Mouse (Mus musculus) lung, embryonic 16.5 days (tissue): ENCODE results near the gene Sh3bp5l. TPM values are rescaled to one million over a fixed set of nuclear protein-coding genes. Genes with fewer than 3 reads are reported as not detected.

ENCODE experiments used
- ATAC-seq: fragments of 200-750 bp; cut with Nextera tagmentation; 2 replicates; pipeline ENCODE4 v1.8.0; 2017; ENCODE audit warnings: low read depth, mild to moderate bottlenecking, moderate library complexity
- H3K27ac ChIP-seq: fragments of 300-500 bp; sonication (generic); 2 replicates; pipeline ENCODE4 v1.5.1; 2014; ENCODE audit warnings: mild to moderate bottlenecking, control low read depth, low read length
- H3K27me3 ChIP-seq: fragments of 300-500 bp; sonication (generic); 2 replicates; pipeline ENCODE4 v1.6.1; 2014; ENCODE audit warnings: low read depth, low read length, mixed read lengths; ENCODE audit not compliant: control insufficient read depth, insufficient read depth
- H3K36me3 ChIP-seq: fragments of 300-500 bp; sonication (generic); 2 replicates; pipeline ENCODE4 v1.6.1; 2014; ENCODE audit warnings: low read length; ENCODE audit not compliant: control insufficient read depth, insufficient read depth
- H3K4me1 ChIP-seq: fragments of 300-500 bp; sonication (generic); replicated peaks from 2 replicates; pipeline ENCODE4 v1.6.1; 2014; ENCODE audit warnings: low read length, mixed read lengths; ENCODE audit not compliant: control insufficient read depth, insufficient read depth
- H3K4me2 ChIP-seq: fragments of 300-500 bp; sonication (generic); 2 replicates; pipeline ENCODE4 v1.6.1; 2014; ENCODE audit warnings: low read depth, low read length, control low read depth
- H3K4me3 ChIP-seq: fragments of 300-500 bp; sonication (generic); 2 replicates; pipeline ENCODE4 v1.5.1; 2014; ENCODE audit warnings: mild to moderate bottlenecking, low read length, control low read depth
- H3K9ac ChIP-seq: fragments of 300-500 bp; sonication (generic); 2 replicates; pipeline ENCODE4 v1.6.1; 2014; ENCODE audit warnings: low read length, control low read depth
- H3K9me3 ChIP-seq: fragments of 300-500 bp; sonication (generic); 2 replicates; pipeline ENCODE4 v1.6.1; 2016; ENCODE audit warnings: low read length; ENCODE audit not compliant: control insufficient read depth
- WGBS: fragments of 180-500 bp; shearing (Covaris S2); extraction: QIAGEN DNeasy Blood & Tissue Kit; methylation state at CpG from one replicate; pipeline ENCODE4 v1.1.7; 2014; 5-methylcytosine and 5-hydroxymethylcytosine counted together
- polyA plus RNA-seq: library from polyadenylated mRNA; unstranded; fragments of >200 nt; fragmentation: Nextera tagmentation; extraction: Ambion mirVana; gene quantifications from 2 replicates; pipeline ENCODE4 v1.2.1, GENCODE M21; 2015

Sh3bp5l gene
- polyA plus RNA-seq, 1 experiment from 2014 or later = 35.1 TPM

DNA sequence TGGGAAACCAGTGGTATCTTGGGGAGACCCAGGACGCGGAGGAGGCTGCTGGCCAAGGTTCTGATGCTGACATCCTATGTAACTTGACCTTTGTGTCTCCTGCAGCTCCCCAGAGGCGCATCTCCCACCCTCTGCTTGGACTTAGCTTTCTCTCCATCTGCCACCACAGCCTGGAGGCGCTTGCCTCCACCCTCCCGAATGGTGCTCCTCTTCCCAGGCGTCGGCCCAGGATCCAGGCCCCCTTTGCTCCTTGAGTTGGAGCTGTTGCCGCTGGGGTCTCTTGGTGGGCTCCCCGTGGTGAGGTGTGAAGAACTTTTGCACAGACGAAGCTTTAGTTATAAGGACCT, 598 bp downstream of the Sh3bp5l start:
- no peak for ATAC-seq

DNA sequence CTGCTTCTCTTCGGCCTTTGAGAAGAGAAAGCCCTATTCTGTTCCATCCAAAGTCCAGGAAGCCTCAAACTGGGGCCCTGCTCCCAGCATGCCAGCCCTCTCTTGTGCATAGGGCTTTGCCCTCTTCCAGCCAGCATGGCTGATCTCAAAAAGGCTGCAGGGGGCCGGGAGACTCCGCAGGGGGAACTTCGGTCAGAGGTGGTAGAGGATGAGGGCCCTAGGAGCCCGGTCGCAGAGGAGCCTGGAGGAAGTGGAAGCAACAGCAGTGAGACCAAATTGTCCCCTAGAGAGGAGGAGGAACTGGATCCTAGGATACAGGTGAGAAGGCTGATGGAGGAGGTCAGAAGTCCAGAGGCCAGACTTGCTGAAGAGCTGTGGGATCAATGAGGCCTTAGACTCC, 1.0 kb downstream of the Sh3bp5l start:
- WGBS = 77% methylated on average over 6 of the region's 6 CpGs
- peaks cover 12% of the 10 kb centered on the region for H3K36me3 ChIP-seq
- no peak for ATAC-seq

More for the DNA sequence above, 598 bp downstream of the Sh3bp5l start:
- Histone ChIP-seq H3K36me3 (peaks cover 12% of the 10 kb centered on the region), H3K4me3 (peak overlapping the region; percentile 90), H3K4me1 (peaks cover 17% of the 10 kb centered on the region), H3K4me2 (peak overlapping the region; percentile 94), H3K27me3 (no peaks in the 10 kb centered on the region), H3K9me3 (no peaks in the 10 kb centered on the region), H3K27ac (peak overlapping the region; percentile 60; the same call in 1 of the 2 replicates), H3K9ac (peak overlapping the region; percentile 90)
- 12% methylated on average over 10 of the region's 10 CpGs for WGBS

DNA sequence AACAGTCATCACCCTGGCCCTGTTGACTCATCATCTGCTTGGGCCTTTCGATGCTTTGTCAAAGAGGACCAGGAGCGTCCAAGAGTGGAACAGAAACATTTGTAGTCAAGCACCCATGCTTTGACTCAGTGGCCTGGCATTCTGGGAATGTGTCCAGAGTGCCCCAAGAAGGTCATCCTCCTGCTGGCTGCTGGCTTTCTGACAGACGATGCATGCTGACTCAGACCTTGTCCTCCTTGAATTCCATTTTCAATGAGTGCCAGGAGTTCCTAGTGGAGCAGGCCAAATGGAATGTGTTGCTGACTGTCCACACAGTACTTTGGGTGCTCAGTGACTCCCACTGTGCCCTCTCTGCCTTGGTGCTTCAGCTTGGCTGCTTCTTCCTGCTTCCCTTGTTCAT, 4.2 kb downstream of the Sh3bp5l start:
- Histone ChIP-seq H3K27me3 (no peaks in the 10 kb centered on the region), H3K9ac (no peak overlapping the region), H3K4me3 (no peak overlapping the region), H3K36me3 (peaks cover 15% of the 10 kb centered on the region), H3K27ac (no peak overlapping the region), H3K9me3 (no peaks in the 10 kb centered on the region), H3K4me2 (no peak overlapping the region), H3K4me1 (peaks cover 11% of the 10 kb centered on the region)
- 62% methylated on average over 3 of the region's 3 CpGs for WGBS
- no peak for ATAC-seq

More for the DNA sequence above, 1.0 kb downstream of the Sh3bp5l start:
- H3K9me3 ChIP-seq = no peaks in the 10 kb centered on the region
- peaks cover 17% of the 10 kb centered on the region for H3K4me1 ChIP-seq
- H3K27me3 ChIP-seq = no peaks in the 10 kb centered on the region
- peak overlapping the region; percentile 90 for H3K9ac ChIP-seq
- peak overlapping the region; percentile 90 for H3K4me3 ChIP-seq
- H3K27ac ChIP-seq = no peak overlapping the region
- H3K4me2 ChIP-seq = peak overlapping the region; percentile 94

- ATAC-seq = no peak
- Histone ChIP-seq H3K27ac (no peak overlapping the region), H3K36me3 (peaks cover 29% of the 10 kb centered on the region), H3K4me1 (no peaks in the 10 kb centered on the region), H3K27me3 (no peaks in the 10 kb centered on the region), H3K9ac (no peak overlapping the region), H3K9me3 (no peaks in the 10 kb centered on the region), H3K4me2 (no peak overlapping the region), H3K4me3 (no peak overlapping the region)
- 78% methylated on average over 4 of the region's 4 CpGs for WGBS
Observed at GRCm38 (mm10) chr11:58346745-58347144, 16.2 kb downstream of the Sh3bp5l start.

- H3K4me1 ChIP-seq = no peaks in the 10 kb centered on the region
- no peak overlapping the region for H3K4me2 ChIP-seq
- no peak overlapping the region for H3K9ac ChIP-seq
- H3K4me3 ChIP-seq = no peak overlapping the region
- WGBS = 63% methylated on average over 4 of the region's 4 CpGs
- ATAC-seq = no peak
- H3K36me3 ChIP-seq = peaks cover 14% of the 10 kb centered on the region
- no peak overlapping the region for H3K27ac ChIP-seq
- no peaks in the 10 kb centered on the region for H3K27me3 ChIP-seq
- H3K9me3 ChIP-seq = no peaks in the 10 kb centered on the region
Observed at GRCm38 (mm10) chr11:58350628-58351027, 20.1 kb downstream of the Sh3bp5l start.

DNA sequence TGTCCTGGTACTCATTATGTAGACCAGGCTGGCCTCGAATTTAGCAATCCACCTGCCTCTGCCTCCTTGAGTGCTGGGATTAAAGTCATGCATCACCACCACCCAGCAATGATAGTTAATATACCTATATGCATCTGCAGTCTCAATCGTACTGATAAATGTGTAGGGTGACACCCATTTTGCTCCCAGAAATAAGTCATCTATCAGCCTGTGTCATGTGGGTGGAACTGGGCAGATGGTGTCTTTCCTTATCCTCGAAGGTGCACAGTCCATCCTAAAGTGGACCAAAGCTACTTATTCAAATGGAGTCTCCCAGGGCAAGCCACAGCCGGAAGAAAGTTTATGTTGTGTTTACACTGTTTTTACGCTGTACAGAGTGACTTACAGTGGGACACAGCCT, 20.7 kb downstream of the Sh3bp5l start:
- no peak for ATAC-seq
- no peaks in the 10 kb centered on the region for H3K4me1 ChIP-seq
- H3K36me3 ChIP-seq = peaks cover 8% of the 10 kb centered on the region
- WGBS = 80% methylated on average over 5 of the region's 5 CpGs
- no peak overlapping the region for H3K4me3 ChIP-seq
- no peak overlapping the region for H3K9ac ChIP-seq
- no peaks in the 10 kb centered on the region for H3K27me3 ChIP-seq
- no peak overlapping the region for H3K4me2 ChIP-seq
- H3K27ac ChIP-seq = no peak overlapping the region
- no peaks in the 10 kb centered on the region for H3K9me3 ChIP-seq

DNA sequence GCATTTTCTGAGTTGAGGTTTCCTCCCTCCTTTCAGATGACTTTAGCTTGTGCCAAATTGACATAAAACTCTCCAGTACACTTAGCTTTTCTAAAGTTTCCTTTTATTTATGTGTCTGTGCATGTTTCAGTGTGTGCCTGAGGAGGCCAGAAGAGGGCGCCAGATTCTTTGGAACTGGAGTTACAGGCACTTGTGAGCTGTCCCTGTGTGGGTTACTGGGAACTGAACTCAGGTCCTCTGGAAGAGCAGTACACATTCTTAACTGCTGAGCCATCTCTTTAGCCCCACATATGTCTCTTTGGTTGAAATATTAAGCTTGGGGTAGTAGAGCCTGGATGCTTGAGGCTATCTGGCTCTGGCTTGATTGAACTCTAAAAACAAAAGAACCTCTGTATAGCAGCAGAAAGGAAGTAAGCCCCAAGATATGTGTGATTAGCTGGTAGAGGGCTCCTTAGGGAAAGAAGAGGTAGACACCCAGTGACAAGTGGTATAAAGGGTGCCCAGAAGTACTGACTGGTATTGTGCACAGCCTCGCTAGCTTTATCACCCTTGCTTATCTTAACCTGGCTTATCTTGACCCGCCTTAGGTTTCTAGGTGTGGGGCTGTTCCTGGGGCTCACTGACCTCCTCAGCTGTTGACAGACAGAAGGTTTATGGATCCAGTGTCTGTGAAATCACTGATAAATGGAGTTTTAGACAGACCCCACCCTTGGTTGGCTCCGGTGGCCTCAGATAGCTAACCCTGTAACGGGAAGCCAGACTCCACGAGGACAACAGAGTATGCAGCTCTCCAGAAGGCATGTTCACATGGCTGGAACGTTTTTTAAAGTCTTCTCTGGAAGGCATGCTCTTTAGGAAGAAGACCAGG, 22.4 kb downstream of the Sh3bp5l start:
- ATAC-seq = 0 out of 2 replicates have a peak, but pooled peaks have one; percentile 31
- no peaks in the 10 kb centered on the region for H3K4me1 ChIP-seq
- H3K9me3 ChIP-seq = no peaks in the 10 kb centered on the region
- H3K4me3 ChIP-seq = no peak overlapping the region
- no peak overlapping the region for H3K4me2 ChIP-seq
- no peaks in the 10 kb centered on the region for H3K36me3 ChIP-seq
- H3K27me3 ChIP-seq = no peaks in the 10 kb centered on the region
- 15% methylated on average over 7 of the region's 7 CpGs for WGBS
- H3K9ac ChIP-seq = no peak overlapping the region
- no peak overlapping the region for H3K27ac ChIP-seq

DNA sequence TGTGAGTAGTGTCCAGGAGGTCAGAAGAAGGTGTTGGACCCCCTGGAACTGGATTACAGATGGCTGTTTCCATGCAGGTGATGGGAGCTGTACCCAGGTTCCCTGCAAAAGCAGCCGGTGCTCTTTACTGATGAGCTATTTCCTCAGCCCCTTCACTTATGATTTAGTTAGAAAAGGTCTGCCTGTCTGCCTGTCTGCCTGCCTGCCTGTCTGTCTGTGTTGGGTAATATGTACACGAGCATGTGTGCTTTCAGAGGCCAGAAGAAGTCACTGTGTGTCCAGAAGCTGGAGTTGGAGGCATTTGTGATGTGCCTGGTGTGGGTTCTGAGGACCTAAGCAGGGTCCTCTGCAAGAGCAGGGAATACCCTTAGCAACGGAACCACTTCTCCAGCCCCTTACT, 23.2 kb downstream of the Sh3bp5l start:
- Histone ChIP-seq H3K4me3 (no peak overlapping the region), H3K27me3 (no peaks in the 10 kb centered on the region), H3K36me3 (no peaks in the 10 kb centered on the region), H3K9me3 (no peaks in the 10 kb centered on the region), H3K9ac (no peak overlapping the region), H3K27ac (no peak overlapping the region), H3K4me2 (no peak overlapping the region), H3K4me1 (no peaks in the 10 kb centered on the region)
- WGBS = 51% methylated on average over 3 of the region's 3 CpGs
- no peak for ATAC-seq

DNA sequence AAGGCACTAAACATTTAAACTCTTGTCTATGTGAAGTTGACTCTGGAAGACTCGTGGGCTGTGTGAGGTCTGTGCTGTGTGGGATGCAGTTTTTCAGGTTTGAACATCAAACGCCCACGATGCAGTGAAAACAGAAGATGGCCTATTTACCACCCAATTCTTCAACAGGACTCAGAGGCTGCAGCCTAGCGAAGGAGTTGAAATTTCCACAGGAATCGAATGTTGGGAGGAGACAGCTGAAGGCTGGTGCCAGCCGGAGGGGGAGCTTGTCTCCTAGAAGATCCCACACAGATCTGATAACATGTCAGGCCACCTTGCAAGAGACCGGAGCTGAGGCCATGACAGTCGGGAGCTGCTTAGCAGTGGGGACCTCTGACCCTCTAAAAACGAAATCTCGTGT, 24.0 kb downstream of the Sh3bp5l start:
- WGBS = 33% methylated on average over 10 of the region's 10 CpGs
- no peaks in the 10 kb centered on the region for H3K36me3 ChIP-seq
- ATAC-seq = no peak
- H3K9ac ChIP-seq = no peak overlapping the region
- H3K27ac ChIP-seq = no peak overlapping the region
- no peaks in the 10 kb centered on the region for H3K4me1 ChIP-seq
- H3K4me2 ChIP-seq = no peak overlapping the region
- no peaks in the 10 kb centered on the region for H3K27me3 ChIP-seq
- no peaks in the 10 kb centered on the region for H3K9me3 ChIP-seq
- H3K4me3 ChIP-seq = no peak overlapping the region
